Mouse (Mus musculus): ENCODE data around the gene Cyp4f14. TPM values are rescaled to one million over a fixed set of nuclear protein-coding genes. Genes with fewer than 3 reads are reported as not detected.
A peak's percentile ranks its signal among the peaks of the same experiment; 100 is the strongest.

The Cyp4f14 gene
- polyA plus RNA-seq, 2 experiments = not detected

- H3K27me3 ChIP-seq (ENCODE audit: control insufficient read depth, insufficient read depth, low read length) = no peaks in the 10 kb centered on the region
- DNase-seq (ENCODE audit: low spot score) (no peak), ATAC-seq (ENCODE audit: low FRiP score, low read depth) (no peak)
- H3K9me3 ChIP-seq (ENCODE audit: control insufficient read depth, low read length) = no peaks in the 10 kb centered on the region
- H3K36me3 ChIP-seq (ENCODE audit: control insufficient read depth, insufficient read depth, low read length) = no peaks in the 10 kb centered on the region
- peaks cover 1% of the 10 kb centered on the region; the same call in 1 of the 2 replicates for H3K4me1 ChIP-seq (ENCODE audit: control insufficient read depth, insufficient read depth, low read length)
- no peak overlapping the region for H3K27ac ChIP-seq (replicated peaks; ENCODE audit: low read depth, low read length)
- no peak for TF ChIP-seq POLR2A (IDR thresholded peaks at IDR 0.05; ENCODE audit: borderline replicate concordance, extremely low read depth, insufficient read depth, insufficient read length)
- no peak overlapping the region for H3K4me2 ChIP-seq (replicated peaks; ENCODE audit: low read depth, low read length, severe bottlenecking)
- H3K9ac ChIP-seq (ENCODE audit: low read depth, low read length, severe bottlenecking) = no peak overlapping the region
- no peak overlapping the region for H3K4me3 ChIP-seq (replicated peaks; ENCODE audit: low read length)
- WGBS = 88% methylated on average over 4 of the region's 4 CpGs
Measured at GRCm38 (mm10) chr17:32895421-32895820, 21.7 kb downstream of the Cyp4f14 start.

- 72% methylated on average over 3 of the region's 3 CpGs for WGBS
- H3K4me1 ChIP-seq (ENCODE audit: control insufficient read depth, insufficient read depth, low read length) = peaks cover 5% of the 10 kb centered on the region; the same call in 1 of the 2 replicates
- H3K4me3 ChIP-seq (replicated peaks; ENCODE audit: low read length) = no peak overlapping the region
Measured at GRCm38 (mm10) chr17:32893901-32894300, 23.2 kb downstream of the Cyp4f14 start.

GRCm38 (mm10) chr17:32891239-32892180, 25.6 kb downstream of the Cyp4f14 start, which contains the start of gene Zfp870:
Gene Zfp870, minus strand, starts transcription at chr17:32891642.
- ATAC-seq (ENCODE audit: low FRiP score, low read depth) (peak; percentile 99), DNase-seq (ENCODE audit: low spot score) (peak; percentile 97)
- H3K4me3 ChIP-seq (replicated peaks; ENCODE audit: low read length) = peak within 1 kb of the TSS; percentile 67
- H3K9me3 ChIP-seq (ENCODE audit: control insufficient read depth, low read length) = no peaks in the 10 kb centered on the region
- peak within 1 kb of the TSS; percentile 80 for H3K27ac ChIP-seq (replicated peaks; ENCODE audit: low read depth, low read length)
- 10% methylated on average over 31 of the region's 33 CpGs for WGBS
- H3K4me1 ChIP-seq (ENCODE audit: control insufficient read depth, insufficient read depth, low read length) = peaks cover 5% of the 10 kb centered on the region; the same call in 1 of the 2 replicates
- H3K27me3 ChIP-seq (ENCODE audit: control insufficient read depth, insufficient read depth, low read length) = no peaks in the 10 kb centered on the region
- H3K4me2 ChIP-seq (replicated peaks; ENCODE audit: low read depth, low read length, severe bottlenecking) = peak within 1 kb of the TSS; percentile 67
- H3K36me3 ChIP-seq (ENCODE audit: control insufficient read depth, insufficient read depth, low read length) = 0 out of 2 replicates have a peak, but pooled peaks cover 5% of the 10 kb centered on the region
- peak within 1 kb of the TSS; percentile 81 for H3K9ac ChIP-seq (ENCODE audit: low read depth, low read length, severe bottlenecking)
- no peak for TF ChIP-seq POLR2A (IDR thresholded peaks at IDR 0.05; ENCODE audit: borderline replicate concordance, extremely low read depth, insufficient read depth, insufficient read length)

More at GRCm38 (mm10) chr17:32893901-32894300, 23.2 kb downstream of the Cyp4f14 start:
- no peak for TF ChIP-seq POLR2A (IDR thresholded peaks at IDR 0.05; ENCODE audit: borderline replicate concordance, extremely low read depth, insufficient read depth, insufficient read length)
- Histone ChIP-seq H3K27ac (replicated peaks; ENCODE audit: low read depth, low read length) (no peak overlapping the region), H3K9me3 (ENCODE audit: control insufficient read depth, low read length) (no peaks in the 10 kb centered on the region), H3K9ac (ENCODE audit: low read depth, low read length, severe bottlenecking) (no peak overlapping the region), H3K36me3 (ENCODE audit: control insufficient read depth, insufficient read depth, low read length) (no peaks in the 10 kb centered on the region), H3K4me2 (replicated peaks; ENCODE audit: low read depth, low read length, severe bottlenecking) (no peak overlapping the region), H3K27me3 (ENCODE audit: control insufficient read depth, insufficient read depth, low read length) (no peaks in the 10 kb centered on the region)
- ATAC-seq (ENCODE audit: low FRiP score, low read depth) = no peak
- DNase-seq (ENCODE audit: low spot score) = no peak

- TF ChIP-seq POLR2A (IDR thresholded peaks at IDR 0.05; ENCODE audit: borderline replicate concordance, extremely low read depth, insufficient read depth, insufficient read length) = no peak
- H3K27ac ChIP-seq (replicated peaks; ENCODE audit: low read depth, low read length) = peak overlapping the region; percentile 80
- peak overlapping the region; percentile 67 for H3K4me2 ChIP-seq (replicated peaks; ENCODE audit: low read depth, low read length, severe bottlenecking)
- peak overlapping the region; percentile 81 for H3K9ac ChIP-seq (ENCODE audit: low read depth, low read length, severe bottlenecking)
- peaks cover 5% of the 10 kb centered on the region; the same call in 1 of the 2 replicates for H3K4me1 ChIP-seq (ENCODE audit: control insufficient read depth, insufficient read depth, low read length)
- no peaks in the 10 kb centered on the region for H3K9me3 ChIP-seq (ENCODE audit: control insufficient read depth, low read length)
- H3K27me3 ChIP-seq (ENCODE audit: control insufficient read depth, insufficient read depth, low read length) = no peaks in the 10 kb centered on the region
- no peak for ATAC-seq (ENCODE audit: low FRiP score, low read depth)
- 6% methylated on average over 10 of the region's 11 CpGs for WGBS
- H3K36me3 ChIP-seq (ENCODE audit: control insufficient read depth, insufficient read depth, low read length) = 0 out of 2 replicates have a peak, but pooled peaks cover 5% of the 10 kb centered on the region
- DNase-seq (ENCODE audit: low spot score) = no peak
- peak overlapping the region; percentile 67 for H3K4me3 ChIP-seq (replicated peaks; ENCODE audit: low read length)
Measured at GRCm38 (mm10) chr17:32890852-32891238, 26.3 kb downstream of the Cyp4f14 start.

- Histone ChIP-seq H3K27ac (replicated peaks; ENCODE audit: low read depth, low read length) (no peak overlapping the region), H3K36me3 (ENCODE audit: control insufficient read depth, insufficient read depth, low read length) (peaks cover 16% of the 10 kb centered on the region), H3K4me3 (replicated peaks; ENCODE audit: low read length) (no peak overlapping the region), H3K9ac (ENCODE audit: low read depth, low read length, severe bottlenecking) (0 out of 2 replicates have a peak overlapping the region, but pooled peaks have one; percentile 81), H3K27me3 (ENCODE audit: control insufficient read depth, insufficient read depth, low read length) (no peaks in the 10 kb centered on the region), H3K9me3 (ENCODE audit: control insufficient read depth, low read length) (no peaks in the 10 kb centered on the region), H3K4me2 (replicated peaks; ENCODE audit: low read depth, low read length, severe bottlenecking) (no peak overlapping the region), H3K4me1 (ENCODE audit: control insufficient read depth, insufficient read depth, low read length) (peaks cover 5% of the 10 kb centered on the region; the same call in 1 of the 2 replicates)
- TF ChIP-seq POLR2A (IDR thresholded peaks at IDR 0.05; ENCODE audit: borderline replicate concordance, extremely low read depth, insufficient read depth, insufficient read length) = no peak
- ATAC-seq (ENCODE audit: low FRiP score, low read depth) = no peak
- DNase-seq (ENCODE audit: low spot score) = no peak
- 94% methylated on average over 6 of the region's 6 CpGs for WGBS
Measured at GRCm38 (mm10) chr17:32889611-32890010, 27.5 kb downstream of the Cyp4f14 start.

Measured in limb, embryonic 14.5 days (tissue).